Mouse (Mus musculus) R1 (cell line): ENCODE results near the gene Srcap.
"Not testable (repeated sequence)": the region's sequence is repeated elsewhere in the genome, so short reads cannot be mapped to it uniquely, and the experiment has no call there.

Source experiments
- DNase-seq: peaks from one replicate; pipeline ENCODE4 v3.0.0-alpha.2; 2018; ENCODE audit warnings: low read depth, low spot score

The Srcap gene

GRCm38 (mm10) chr7:127489982-127490381 lies 21.8 kb upstream of the Srcap start:
- no peak for DNase-seq

GRCm38 (mm10) chr7:127491846-127492245 lies 19.9 kb upstream of the Srcap start:
- DNase-seq, result no peak

- no peak for DNase-seq
Observed at GRCm38 (mm10) chr7:127494648-127495047, 17.1 kb upstream of the Srcap start.

GRCm38 (mm10) chr7:127497382-127497781 lies 14.4 kb upstream of the Srcap start:
- DNase-seq, result no peak

GRCm38 (mm10) chr7:127498407-127498806 lies 13.4 kb upstream of the Srcap start:
- DNase-seq, result peak; percentile 56

- no peak for DNase-seq
Observed at GRCm38 (mm10) chr7:127508291-127508690, 3.5 kb upstream of the Srcap start.

GRCm38 (mm10) chr7:127509830-127510229 lies 2.0 kb upstream of the Srcap start:
- DNase-seq, result not testable (repeated sequence)

GRCm38 (mm10) chr7:127511241-127511640 lies 542 bp upstream of the Srcap start:
- DNase-seq, result peak; percentile 78

GRCm38 (mm10) chr7:127512231-127513015 lies 640 bp downstream of the Srcap start:
- peak; percentile 93 for DNase-seq

- DNase-seq, result no peak
Observed at GRCm38 (mm10) chr7:127513016-127513390, 1.2 kb downstream of the Srcap start.

GRCm38 (mm10) chr7:127513781-127514180 lies 2.0 kb downstream of the Srcap start:
- peak; percentile 33 for DNase-seq

- DNase-seq, result no peak
Observed at GRCm38 (mm10) chr7:127515846-127516245, 4.1 kb downstream of the Srcap start.

GRCm38 (mm10) chr7:127516344-127516743 lies 4.6 kb downstream of the Srcap start:
- DNase-seq, result peak; percentile 83

GRCm38 (mm10) chr7:127519284-127519683 lies 7.5 kb downstream of the Srcap start, which contains the start of gene Gm42715:
Gm42715 (plus strand) TSS chr7:127519584.
- DNase-seq, result no peak

GRCm38 (mm10) chr7:127541671-127542070 lies 29.9 kb downstream of the Srcap start:
- no peak for DNase-seq

- DNase-seq, result no peak
Observed at GRCm38 (mm10) chr7:127549116-127549835, 37.5 kb downstream of the Srcap start.

GRCm38 (mm10) chr7:127551558-127551957 lies 39.8 kb downstream of the Srcap start:
- DNase-seq, result no peak

- peak; percentile 45 for DNase-seq
Observed at GRCm38 (mm10) chr7:127560580-127560979, 48.8 kb downstream of the Srcap start.

GRCm38 (mm10) chr7:127561340-127561858 lies 49.6 kb downstream of the Srcap start, which contains the start of gene Tmem265:
Tmem265 (plus strand) TSS chr7:127561390.
- no peak for DNase-seq

- no peak for DNase-seq
Observed at GRCm38 (mm10) chr7:127564381-127565150, 52.8 kb downstream of the Srcap start.

GRCm38 (mm10) chr7:127572895-127573471 lies 61.2 kb downstream of the Srcap start, which contains the start of gene Phkg2:
Phkg2 (plus strand) TSS chr7:127573340.
- DNase-seq, result peak; percentile 100
